Mouse (Mus musculus): ENCODE measurements around the gene Ccdc130.

Gene Ccdc130

GRCm38 (mm10) chr8:84236998-84237473 lies 33.1 kb downstream of the Ccdc130 start, which contains the start of gene Zswim4:
TSS of gene Zswim4 (minus strand) at chr8:84237055.
- peak; percentile 98 for DNase-seq

- no peak for DNase-seq
Measured at GRCm38 (mm10) chr8:84236410-84236997, 33.7 kb downstream of the Ccdc130 start.

GRCm38 (mm10) chr8:84235746-84236409 lies 34.3 kb downstream of the Ccdc130 start:
- DNase-seq = no peak

- DNase-seq = no peak
Measured at GRCm38 (mm10) chr8:84233055-84233454, 37.1 kb downstream of the Ccdc130 start.

- DNase-seq = peak; percentile 26
Measured at GRCm38 (mm10) chr8:84230735-84231134, 39.4 kb downstream of the Ccdc130 start.

GRCm38 (mm10) chr8:84223322-84224029 lies 46.7 kb downstream of the Ccdc130 start:
- no peak for DNase-seq

- no peak for DNase-seq
Measured at GRCm38 (mm10) chr8:84222566-84223165, 47.5 kb downstream of the Ccdc130 start.

GRCm38 (mm10) chr8:84220105-84220504 lies 50.1 kb downstream of the Ccdc130 start:
- DNase-seq = no peak

- DNase-seq = no peak
Measured at GRCm38 (mm10) chr8:84218143-84218542, 52.0 kb downstream of the Ccdc130 start.

- DNase-seq = no peak
Measured at GRCm38 (mm10) chr8:84217206-84217605, 53.0 kb downstream of the Ccdc130 start.

- DNase-seq = no peak
Measured at GRCm38 (mm10) chr8:84213277-84213676, 56.9 kb downstream of the Ccdc130 start.

GRCm38 (mm10) chr8:84211881-84212563 lies 58.2 kb downstream of the Ccdc130 start:
- no peak for DNase-seq

- no peak for DNase-seq
Measured at GRCm38 (mm10) chr8:84211202-84211601, 59.0 kb downstream of the Ccdc130 start.

- peak; percentile 89 for DNase-seq
Measured at GRCm38 (mm10) chr8:84210167-84210791, 59.9 kb downstream of the Ccdc130 start.

- peak; percentile 65 for DNase-seq
Measured at GRCm38 (mm10) chr8:84208381-84209380, 61.5 kb downstream of the Ccdc130 start.

- DNase-seq = peak; percentile 71
Measured at GRCm38 (mm10) chr8:84207811-84208210, 62.4 kb downstream of the Ccdc130 start.

Measured in thymus, postnatal 25 days (tissue).